Mouse (Mus musculus): ENCODE measurements around the gene Fmnl2. TPM values are rescaled to one million over a fixed set of nuclear protein-coding genes. Genes with fewer than 3 reads are reported as not detected.
A peak's percentile ranks its signal among the peaks of the same experiment; 100 is the strongest.

Gene Fmnl2
- polyA plus RNA-seq, 1 experiment, result 4.3 TPM

DNA sequence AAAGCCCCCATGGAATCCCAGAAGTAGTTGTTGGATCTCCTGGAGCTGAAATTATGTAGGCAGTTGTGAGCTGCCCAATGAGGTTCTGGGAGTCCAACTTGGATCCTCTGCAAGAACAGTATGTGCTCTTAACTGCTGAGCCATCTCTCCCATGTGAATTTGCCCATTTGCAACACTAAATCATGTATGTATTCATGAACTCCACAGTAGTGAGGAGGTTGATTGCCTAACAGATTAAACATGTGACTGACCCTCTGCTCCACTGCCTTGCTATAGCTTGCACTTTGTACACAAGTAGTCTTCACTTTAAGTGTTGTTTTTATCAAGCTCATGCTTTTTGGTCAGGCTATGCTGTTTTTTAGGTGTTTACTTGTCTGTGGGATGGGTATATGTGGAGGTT is 17.1 kb downstream of the Fmnl2 start:
- peaks cover 3% of the 10 kb centered on the region; the same call in 1 of the 2 replicates for H3K4me1 ChIP-seq (ENCODE audit: control insufficient read depth, insufficient read depth, low read length)
- DNase-seq, result no peak
- H3K27ac ChIP-seq (ENCODE audit: insufficient read depth, low read depth, low read length), result no peak overlapping the region
- TF ChIP-seq POLR2A (IDR thresholded peaks at IDR 0.05; ENCODE audit: low read depth, low read length), result no peak
- TF ChIP-seq CTCF (conservative IDR thresholded peaks at IDR 0.05; ENCODE audit: insufficient read depth, insufficient read length, low read depth, low read length), result no peak
- H3K27me3 ChIP-seq (replicated peaks; ENCODE audit: control insufficient read depth, insufficient read depth, low read length), result no peaks in the 10 kb centered on the region
- no peak overlapping the region for H3K4me3 ChIP-seq (ENCODE audit: insufficient read depth, low read depth, low read length)
- no peaks in the 10 kb centered on the region for H3K36me3 ChIP-seq (ENCODE audit: control insufficient read depth, insufficient read depth, low read length)

DNA sequence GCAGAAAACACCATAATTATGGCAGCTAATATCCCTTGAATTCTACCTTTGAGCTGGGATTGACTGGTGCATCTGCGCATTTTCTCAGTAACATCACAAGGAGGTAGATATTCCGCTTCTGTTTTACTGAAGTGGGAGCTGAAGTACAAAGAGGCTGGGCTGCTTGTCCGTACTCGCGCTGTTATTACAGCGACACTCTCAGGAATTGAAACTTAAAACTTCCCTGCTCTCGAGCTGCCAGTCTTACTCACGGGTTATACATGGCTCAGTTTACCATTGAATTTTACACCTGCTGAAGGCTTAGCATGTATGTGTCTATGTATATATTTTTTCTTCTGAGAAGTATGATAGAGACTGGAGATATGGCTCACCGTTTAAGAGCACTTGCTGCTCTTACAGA is 18.1 kb downstream of the Fmnl2 start:
- no peak for DNase-seq
- Histone ChIP-seq H3K4me1 (ENCODE audit: control insufficient read depth, insufficient read depth, low read length) (peaks cover 3% of the 10 kb centered on the region; the same call in 1 of the 2 replicates), H3K36me3 (ENCODE audit: control insufficient read depth, insufficient read depth, low read length) (no peaks in the 10 kb centered on the region), H3K27ac (ENCODE audit: insufficient read depth, low read depth, low read length) (no peak overlapping the region), H3K4me3 (ENCODE audit: insufficient read depth, low read depth, low read length) (no peak overlapping the region), H3K27me3 (replicated peaks; ENCODE audit: control insufficient read depth, insufficient read depth, low read length) (no peaks in the 10 kb centered on the region)
- TF ChIP-seq POLR2A (IDR thresholded peaks at IDR 0.05; ENCODE audit: low read depth, low read length) (no peak), CTCF (conservative IDR thresholded peaks at IDR 0.05; ENCODE audit: insufficient read depth, insufficient read length, low read depth, low read length) (no peak)
- 77% methylated on average over 9 of the region's 9 CpGs for WGBS

DNA sequence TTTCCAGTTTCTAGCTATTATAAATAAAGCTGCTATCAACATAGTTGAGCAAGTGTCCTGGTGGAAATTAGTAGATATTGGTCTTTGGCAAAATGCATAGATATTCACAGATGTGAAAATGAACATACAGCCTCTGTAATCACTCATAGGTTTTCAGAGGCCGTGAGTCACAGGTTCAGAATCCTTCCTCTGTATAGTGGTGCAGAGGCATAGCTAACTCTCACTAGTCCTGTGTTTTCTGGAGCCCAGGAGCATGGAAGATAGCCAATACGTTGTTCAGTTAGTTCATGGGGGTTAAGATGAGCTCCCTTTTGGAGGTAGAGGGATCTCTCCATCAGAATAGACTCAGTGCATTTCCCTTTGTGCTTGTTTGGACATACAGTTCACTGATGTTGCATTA is 25.7 kb downstream of the Fmnl2 start:
- Histone ChIP-seq H3K36me3 (ENCODE audit: control insufficient read depth, insufficient read depth, low read length) (no peaks in the 10 kb centered on the region), H3K27ac (ENCODE audit: insufficient read depth, low read depth, low read length) (no peak overlapping the region), H3K4me3 (ENCODE audit: insufficient read depth, low read depth, low read length) (no peak overlapping the region), H3K27me3 (replicated peaks; ENCODE audit: control insufficient read depth, insufficient read depth, low read length) (no peaks in the 10 kb centered on the region), H3K4me1 (ENCODE audit: control insufficient read depth, insufficient read depth, low read length) (peaks cover 2% of the 10 kb centered on the region; the same call in 1 of the 2 replicates)
- DNase-seq, result no peak
- WGBS, result 93% methylated on average over 2 of the region's 2 CpGs
- TF ChIP-seq CTCF (conservative IDR thresholded peaks at IDR 0.05; ENCODE audit: insufficient read depth, insufficient read length, low read depth, low read length), result no peak
- TF ChIP-seq POLR2A (IDR thresholded peaks at IDR 0.05; ENCODE audit: low read depth, low read length), result no peak

DNA sequence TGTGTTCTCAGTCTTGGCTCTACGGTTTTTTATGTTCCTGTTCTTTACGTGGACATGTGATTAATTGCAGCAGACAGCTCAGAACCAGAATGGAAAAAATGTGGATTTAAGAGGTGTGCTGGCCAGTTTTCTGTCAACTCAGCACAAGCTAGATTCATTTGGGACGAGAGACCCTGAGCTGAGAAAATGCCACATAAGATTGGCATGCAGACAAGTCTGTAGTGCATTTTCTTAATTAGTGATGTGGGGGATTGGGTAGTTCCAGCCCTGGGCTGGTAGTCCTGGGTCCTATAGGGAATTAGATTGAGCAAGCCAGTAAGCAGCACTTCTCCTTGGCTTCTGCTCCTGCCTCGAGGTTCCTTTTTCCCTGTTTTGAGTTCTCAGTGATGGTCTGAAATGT is 26.4 kb downstream of the Fmnl2 start:
- peaks cover 2% of the 10 kb centered on the region; the same call in 1 of the 2 replicates for H3K4me1 ChIP-seq (ENCODE audit: control insufficient read depth, insufficient read depth, low read length)
- TF ChIP-seq POLR2A (IDR thresholded peaks at IDR 0.05; ENCODE audit: low read depth, low read length), result no peak
- no peak for TF ChIP-seq CTCF (conservative IDR thresholded peaks at IDR 0.05; ENCODE audit: insufficient read depth, insufficient read length, low read depth, low read length)
- 42% methylated on average over 4 of the region's 4 CpGs for WGBS
- no peak overlapping the region for H3K4me3 ChIP-seq (ENCODE audit: insufficient read depth, low read depth, low read length)
- H3K27me3 ChIP-seq (replicated peaks; ENCODE audit: control insufficient read depth, insufficient read depth, low read length), result no peaks in the 10 kb centered on the region
- no peak for DNase-seq
- H3K27ac ChIP-seq (ENCODE audit: insufficient read depth, low read depth, low read length), result no peak overlapping the region
- H3K36me3 ChIP-seq (ENCODE audit: control insufficient read depth, insufficient read depth, low read length), result no peaks in the 10 kb centered on the region

DNA sequence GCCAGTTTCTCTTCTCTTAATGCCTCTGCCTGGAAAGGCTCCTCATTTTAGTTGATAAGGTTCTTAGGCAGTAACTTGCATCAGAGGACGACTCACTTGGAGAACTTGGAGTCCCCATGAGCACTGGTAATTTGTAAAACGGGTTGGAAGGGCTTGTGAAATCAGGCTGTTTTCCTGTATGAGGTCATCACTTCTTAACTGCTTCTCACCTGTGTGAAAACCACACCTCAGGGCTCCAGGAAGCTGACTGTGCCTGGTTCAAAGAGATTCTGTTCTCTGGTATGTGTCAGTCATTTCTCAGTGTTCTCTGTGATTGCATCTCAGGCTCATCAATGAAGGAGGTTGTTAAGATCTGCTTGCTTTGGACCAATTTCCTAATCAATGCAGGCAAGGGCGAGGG is 27.4 kb downstream of the Fmnl2 start:
- DNase-seq, result no peak
- H3K36me3 ChIP-seq (ENCODE audit: control insufficient read depth, insufficient read depth, low read length), result no peaks in the 10 kb centered on the region
- no peak overlapping the region for H3K27ac ChIP-seq (ENCODE audit: insufficient read depth, low read depth, low read length)
- no peaks in the 10 kb centered on the region for H3K27me3 ChIP-seq (replicated peaks; ENCODE audit: control insufficient read depth, insufficient read depth, low read length)
- H3K4me1 ChIP-seq (ENCODE audit: control insufficient read depth, insufficient read depth, low read length), result peaks cover 2% of the 10 kb centered on the region; the same call in 1 of the 2 replicates
- TF ChIP-seq POLR2A (IDR thresholded peaks at IDR 0.05; ENCODE audit: low read depth, low read length) (no peak), CTCF (conservative IDR thresholded peaks at IDR 0.05; ENCODE audit: insufficient read depth, insufficient read length, low read depth, low read length) (no peak)
- H3K4me3 ChIP-seq (ENCODE audit: insufficient read depth, low read depth, low read length), result no peak overlapping the region
- 64% methylated on average over 3 of the region's 3 CpGs for WGBS

DNA sequence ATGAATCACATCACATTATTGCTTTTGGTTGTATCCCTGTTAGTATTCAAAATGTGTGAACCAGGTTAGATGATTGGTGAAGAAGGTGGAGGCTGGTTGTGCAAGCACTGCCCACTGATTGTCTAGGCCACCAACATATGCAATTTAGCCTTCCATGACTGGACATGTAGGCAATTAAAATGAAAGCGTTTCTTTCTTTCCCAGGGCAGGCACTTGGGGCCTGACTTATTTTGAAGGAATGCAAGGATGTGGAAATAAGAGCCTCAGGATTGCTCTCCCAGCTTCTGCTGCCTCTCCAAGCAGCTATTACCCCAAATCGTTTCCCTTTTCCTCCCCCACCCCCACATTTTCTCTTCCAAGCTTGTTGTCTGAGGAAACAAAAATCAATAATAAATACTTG is 29.6 kb downstream of the Fmnl2 start:
- Histone ChIP-seq H3K4me1 (ENCODE audit: control insufficient read depth, insufficient read depth, low read length) (peaks cover 6% of the 10 kb centered on the region; the same call in 1 of the 2 replicates), H3K4me3 (ENCODE audit: insufficient read depth, low read depth, low read length) (no peak overlapping the region), H3K36me3 (ENCODE audit: control insufficient read depth, insufficient read depth, low read length) (no peaks in the 10 kb centered on the region), H3K27ac (ENCODE audit: insufficient read depth, low read depth, low read length) (no peak overlapping the region), H3K27me3 (replicated peaks; ENCODE audit: control insufficient read depth, insufficient read depth, low read length) (no peaks in the 10 kb centered on the region)
- WGBS, result 29% methylated on average over 2 of the region's 2 CpGs
- no peak for TF ChIP-seq POLR2A (IDR thresholded peaks at IDR 0.05; ENCODE audit: low read depth, low read length)
- TF ChIP-seq CTCF (conservative IDR thresholded peaks at IDR 0.05; ENCODE audit: insufficient read depth, insufficient read length, low read depth, low read length), result no peak
- no peak for DNase-seq

DNA sequence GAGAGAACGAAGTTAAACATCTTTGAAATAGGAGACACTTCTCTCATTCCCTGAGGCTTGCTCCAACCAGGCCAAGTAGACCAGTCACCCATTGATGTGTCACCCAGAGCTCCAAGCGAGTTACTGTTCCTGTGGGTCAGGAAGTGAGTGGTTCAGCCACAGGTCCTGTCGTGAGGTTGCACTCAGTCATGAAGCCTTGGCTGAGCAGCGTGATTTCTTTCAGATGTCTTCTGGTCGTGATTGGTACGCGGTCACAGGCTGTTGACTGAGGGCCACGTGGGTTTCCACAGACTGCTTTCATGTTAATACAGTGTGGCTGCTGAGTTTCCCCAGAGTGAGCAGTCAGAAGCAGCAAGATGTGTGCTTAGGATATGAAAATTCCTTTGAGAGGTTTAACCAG is 33.5 kb downstream of the Fmnl2 start:
- Histone ChIP-seq H3K27me3 (replicated peaks; ENCODE audit: control insufficient read depth, insufficient read depth, low read length) (no peaks in the 10 kb centered on the region), H3K27ac (ENCODE audit: insufficient read depth, low read depth, low read length) (no peak overlapping the region), H3K36me3 (ENCODE audit: control insufficient read depth, insufficient read depth, low read length) (no peaks in the 10 kb centered on the region), H3K4me3 (ENCODE audit: insufficient read depth, low read depth, low read length) (no peak overlapping the region), H3K4me1 (ENCODE audit: control insufficient read depth, insufficient read depth, low read length) (peaks cover 13% of the 10 kb centered on the region; the same call in 1 of the 2 replicates)
- WGBS, result 33% methylated on average over 8 of the region's 8 CpGs
- no peak for TF ChIP-seq CTCF (conservative IDR thresholded peaks at IDR 0.05; ENCODE audit: insufficient read depth, insufficient read length, low read depth, low read length)
- no peak for TF ChIP-seq POLR2A (IDR thresholded peaks at IDR 0.05; ENCODE audit: low read depth, low read length)
- peak; percentile 26 for DNase-seq

Data from kidney, adult 2 months (tissue).